Mouse (Mus musculus) MEL (cell line): ENCODE data around the gene Brpf3. TPM values are rescaled to one million over a fixed set of nuclear protein-coding genes. Genes with fewer than 3 reads are reported as not detected.

Experiments used
- DNase-seq: peaks from one replicate; pipeline ENCODE4 v3.0.0; 2011; ENCODE audit warnings: low read depth, low spot score
- H3K27ac ChIP-seq: 2 replicates; pipeline ENCODE4 v1.5.1; 2012; ENCODE audit warnings: low read depth, mild to moderate bottlenecking, control low read depth, low read length, moderate library complexity; ENCODE audit not compliant: control insufficient read depth
- H3K27me3 ChIP-seq, 2 experiments: fragments of 150-350 bp in 1 of 2; sonication (generic) in 1 of 2; 2 replicates each; pipeline ENCODE4 v1.6.1; 2012; ENCODE audit warnings: low read length in 2 of 2, mild to moderate bottlenecking in 2 of 2, improper control_type of control experiment in 1 of 2, moderate library complexity in 1 of 2; ENCODE audit not compliant: insufficient read depth in 2 of 2, control insufficient read depth in 1 of 2
- H3K36me3 ChIP-seq, 2 experiments: 2 replicates each; pipeline ENCODE4 v1.6.1; 2012 to 2014; ENCODE audit warnings: low read length in 2 of 2, improper control_type of control experiment in 1 of 2, inconsistent platforms in 1 of 2, mild to moderate bottlenecking in 1 of 2; ENCODE audit not compliant: insufficient read depth in 2 of 2, control insufficient read depth in 1 of 2
- H3K4me1 ChIP-seq, 2 experiments: fragments of 150-350 bp in 1 of 2; sonication (generic) in 1 of 2; 2 replicates each; pipeline ENCODE4 v1.6.1; 2012; ENCODE audit warnings: low read length in 2 of 2, improper control_type of control experiment in 1 of 2, mild to moderate bottlenecking in 1 of 2; ENCODE audit not compliant: insufficient read depth in 2 of 2, control insufficient read depth in 1 of 2
- H3K4me3 ChIP-seq, 2 experiments: fragments of 150-350 bp in 1 of 2; sonication (generic) in 1 of 2; 2 replicates each; pipeline ENCODE4 v1.5.1; 2012; ENCODE audit warnings: low read depth in 2 of 2, low read length in 2 of 2, mild to moderate bottlenecking in 2 of 2, moderate library complexity in 2 of 2, control low read depth in 1 of 2, improper control_type of control experiment in 1 of 2; ENCODE audit not compliant: control insufficient read depth in 1 of 2, insufficient read depth in 1 of 2
- H3K79me2 ChIP-seq: 2 replicates; pipeline ENCODE4 v1.6.1; 2012; ENCODE audit warnings: mild to moderate bottlenecking, low read length, moderate library complexity; ENCODE audit not compliant: control insufficient read depth, poor library complexity, insufficient read depth
- H3K9ac ChIP-seq: 2 replicates; pipeline ENCODE4 v1.6.1; 2012; ENCODE audit warnings: low read depth, mild to moderate bottlenecking, control low read depth, low read length, moderate library complexity; ENCODE audit not compliant: control insufficient read depth, poor library complexity, severe bottlenecking
- H3K9me3 ChIP-seq: fragments of 150-350 bp; sonication (generic); replicated peaks from 2 replicates; pipeline ENCODE4 v1.6.1; 2012; ENCODE audit warnings: mild to moderate bottlenecking, low read length, improper control_type of control experiment, moderate library complexity; ENCODE audit not compliant: insufficient read depth
- CHD1 ChIP-seq: IDR thresholded peaks from 2 replicates; pipeline ENCODE4 v1.6.1; 2012; ENCODE audit warnings: low read depth, mild to moderate bottlenecking, inconsistent platforms, low read length, improper control_type of control experiment
- CTCF ChIP-seq, 3 experiments: IDR thresholded peaks in 2 of 3; conservative IDR thresholded peaks in 1 of 3; 2 replicates each; pipeline ENCODE4 v1.5.1; 2011 to 2012; ENCODE audit warnings: low read length in 3 of 3, low read depth in 2 of 3, mild to moderate bottlenecking in 2 of 3, improper control_type of control experiment in 1 of 3, inconsistent platforms in 1 of 3, mixed read lengths in 1 of 3, moderate library complexity in 1 of 3; ENCODE audit not compliant: control insufficient read depth in 1 of 3, insufficient read depth in 1 of 3, poor library complexity in 1 of 3, severe bottlenecking in 1 of 3
- E2F4 ChIP-seq: IDR thresholded peaks from 2 replicates; pipeline ENCODE4 v1.6.1; 2011; ENCODE audit warnings: low read depth, low read length, improper control_type of control experiment, borderline replicate concordance
- ELF1 ChIP-seq: IDR thresholded peaks from 2 replicates; pipeline ENCODE4 v1.6.1; 2014; ENCODE audit warnings: low read depth, mild to moderate bottlenecking, inconsistent platforms, low read length, improper control_type of control experiment, moderate library complexity
- EP300 ChIP-seq, 2 experiments: IDR thresholded peaks; 2 replicates each; pipeline ENCODE4 v1.6.1; 2011; ENCODE audit warnings: improper control_type of control experiment in 2 of 2, low read length in 2 of 2, low read depth in 1 of 2, mild to moderate bottlenecking in 1 of 2
- ETS1 ChIP-seq: IDR thresholded peaks from 2 replicates; pipeline ENCODE4 v1.6.1; 2012; ENCODE audit warnings: low read depth, mild to moderate bottlenecking, inconsistent platforms, low read length, improper control_type of control experiment, moderate library complexity
- GATA1 ChIP-seq: IDR thresholded peaks from 2 replicates; pipeline ENCODE4 v1.6.1; 2011; ENCODE audit warnings: low read depth, low read length, improper control_type of control experiment
- KAT2A ChIP-seq: conservative IDR thresholded peaks from 2 replicates; pipeline ENCODE4 v1.6.1; 2012; ENCODE audit warnings: low read depth, low read length, improper control_type of control experiment, inconsistent platforms
- MAFK ChIP-seq: IDR thresholded peaks from 2 replicates; pipeline ENCODE4 v1.6.1; 2011; ENCODE audit warnings: low read depth, mild to moderate bottlenecking, low read length, improper control_type of control experiment, borderline replicate concordance
- MAX ChIP-seq: IDR thresholded peaks from 2 replicates; pipeline ENCODE4 v1.6.1; 2011; ENCODE audit warnings: low read length, improper control_type of control experiment
- MYB ChIP-seq: IDR thresholded peaks from 2 replicates; pipeline ENCODE4 v1.6.1; 2011; ENCODE audit warnings: mild to moderate bottlenecking, low read depth, low read length, improper control_type of control experiment
- MYC ChIP-seq: IDR thresholded peaks from 2 replicates; pipeline ENCODE4 v1.6.1; 2011; ENCODE audit warnings: low read depth, mild to moderate bottlenecking, low read length, improper control_type of control experiment, moderate library complexity
- NELFE ChIP-seq: IDR thresholded peaks from 2 replicates; pipeline ENCODE4 v1.6.1; 2011; ENCODE audit warnings: low read depth, low read length, improper control_type of control experiment
- NRF1 ChIP-seq: IDR thresholded peaks from 2 replicates; pipeline ENCODE4 v1.6.1; 2014; ENCODE audit warnings: low read depth, mild to moderate bottlenecking, inconsistent platforms, low read length, improper control_type of control experiment, moderate library complexity; ENCODE audit not compliant: poor library complexity, insufficient read depth, severe bottlenecking
- POLR2A ChIP-seq, 2 experiments: IDR thresholded peaks; 2 replicates each; pipeline ENCODE4 v1.6.1; 2011 to 2012; ENCODE audit warnings: low read length in 2 of 2, mild to moderate bottlenecking in 2 of 2, control low read depth in 1 of 2, improper control_type of control experiment in 1 of 2, low read depth in 1 of 2, moderate library complexity in 1 of 2; ENCODE audit not compliant: control insufficient read depth in 1 of 2, insufficient read depth in 1 of 2, poor library complexity in 1 of 2
- RAD21 ChIP-seq: IDR thresholded peaks from 2 replicates; pipeline ENCODE4 v1.6.1; 2011; ENCODE audit warnings: mild to moderate bottlenecking, low read depth, low read length, improper control_type of control experiment
- RCOR1 ChIP-seq: IDR thresholded peaks from 2 replicates; pipeline ENCODE4 v1.6.1; 2012; ENCODE audit warnings: low read depth, mild to moderate bottlenecking, inconsistent platforms, low read length, improper control_type of control experiment
- SIN3A ChIP-seq: IDR thresholded peaks from 2 replicates; pipeline ENCODE4 v1.6.1; 2012; ENCODE audit warnings: low read length, improper control_type of control experiment, inconsistent platforms
- SMC3 ChIP-seq: IDR thresholded peaks from 2 replicates; pipeline ENCODE4 v1.6.1; 2011; ENCODE audit warnings: low read depth, low read length, improper control_type of control experiment
- TAL1 ChIP-seq: IDR thresholded peaks from 2 replicates; pipeline ENCODE4 v1.6.1; 2012; ENCODE audit warnings: mild to moderate bottlenecking, inconsistent platforms, low read length, moderate library complexity, mixed read lengths
- ZC3H11A ChIP-seq: IDR thresholded peaks from 2 replicates; pipeline ENCODE4 v1.6.1; 2012; ENCODE audit warnings: low read depth, mild to moderate bottlenecking, inconsistent platforms, low read length, improper control_type of control experiment
- ZNF384 ChIP-seq: IDR thresholded peaks from 2 replicates; pipeline ENCODE4 v1.6.1; 2012; ENCODE audit warnings: low read depth, mild to moderate bottlenecking, inconsistent platforms, low read length, improper control_type of control experiment
- polyA plus RNA-seq, 2 experiments: library from polyadenylated mRNA; stranded (reverse) in 1 of 2; unstranded in 1 of 2; fragments of >175 nt in 1 of 2; fragments of >200 nt in 1 of 2; gene quantifications; 2 replicates each; pipeline versions ENCODE4 v1.2.1 to v1.2.4; 2012; ENCODE audit warnings: low replicate concordance in 2 of 2, low read depth in 1 of 2; ENCODE audit not compliant: insufficient read length in 2 of 2, insufficient read depth in 1 of 2, missing spikeins in 1 of 2
- total RNA-seq: library from RNA; depleted of rRNA; stranded (reverse); fragments of 300-350 nt; gene quantifications from 2 replicates; pipeline ENCODE4 v1.2.3, GENCODE M21; 2012

Brpf3 gene
- total and polyA plus RNA-seq, 3 experiments = 1.7 to 23.7 TPM; not detected in 1

DNA sequence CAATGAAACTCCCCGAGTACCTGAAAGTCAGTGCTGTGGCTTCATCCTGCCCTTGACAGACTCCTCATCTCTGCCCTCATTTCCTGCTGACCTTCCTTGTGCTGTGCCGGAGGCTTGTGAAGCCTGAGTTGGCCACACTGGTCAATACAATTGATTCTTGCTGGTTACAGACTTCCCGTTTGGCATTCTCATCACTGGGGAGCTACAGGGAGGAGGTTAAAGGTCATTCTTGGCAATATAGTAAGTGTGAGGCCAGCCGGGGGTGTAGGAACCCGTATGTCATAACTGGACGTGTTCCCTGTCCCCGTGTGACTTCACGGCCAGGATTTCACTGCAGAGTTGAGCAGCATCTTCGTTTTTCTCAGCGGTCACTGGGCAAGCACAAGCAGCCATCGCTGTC is 70.9 kb downstream of the Brpf3 start:
- no peak overlapping the region for H3K4me3 ChIP-seq
- no peaks in the 10 kb centered on the region for H3K79me2 ChIP-seq
- no peaks in the 10 kb centered on the region for H3K36me3 ChIP-seq
- no peak for TF ChIP-seq MAFK
- TF ChIP-seq CHD1 = no peak
- TF ChIP-seq KAT2A = no peak
- TF ChIP-seq SIN3A = no peak
- TF ChIP-seq ETS1 = no peak
- TF ChIP-seq MAX = no peak
- TF ChIP-seq NRF1 = no peak
- TF ChIP-seq EP300 (IDR thresholded peaks at IDR 0.05; ENCODE audit: low read depth in 1 of 2, low read length in 2 of 2) = no peak
- no peak for TF ChIP-seq CTCF (IDR thresholded peaks at IDR 0.05 in 2 of 3, conservative IDR thresholded peaks at IDR 0.05 in 1 of 3; ENCODE audit: control insufficient read depth in 1 of 3, insufficient read depth in 1 of 3, low read depth in 2 of 3, low read length in 3 of 3, poor library complexity in 1 of 3, severe bottlenecking in 1 of 3)
- TF ChIP-seq NELFE = no peak
- no peak for TF ChIP-seq MYB
- TF ChIP-seq SMC3 = no peak
- TF ChIP-seq ELF1 = no peak
- no peak for TF ChIP-seq TAL1
- TF ChIP-seq RAD21 = no peak
- TF ChIP-seq RCOR1 = no peak
- TF ChIP-seq E2F4 = no peak
- TF ChIP-seq ZNF384 = no peak
- peaks cover 0 to 6% of the 10 kb centered on the region in 2 experiments; a peak in 3 of 4 replicates for H3K27me3 ChIP-seq
- no peak overlapping the region for H3K27ac ChIP-seq
- H3K9ac ChIP-seq = no peak overlapping the region
- no peaks in the 10 kb centered on the region for H3K4me1 ChIP-seq
- H3K9me3 ChIP-seq = no peaks in the 10 kb centered on the region
- no peak for DNase-seq

DNA sequence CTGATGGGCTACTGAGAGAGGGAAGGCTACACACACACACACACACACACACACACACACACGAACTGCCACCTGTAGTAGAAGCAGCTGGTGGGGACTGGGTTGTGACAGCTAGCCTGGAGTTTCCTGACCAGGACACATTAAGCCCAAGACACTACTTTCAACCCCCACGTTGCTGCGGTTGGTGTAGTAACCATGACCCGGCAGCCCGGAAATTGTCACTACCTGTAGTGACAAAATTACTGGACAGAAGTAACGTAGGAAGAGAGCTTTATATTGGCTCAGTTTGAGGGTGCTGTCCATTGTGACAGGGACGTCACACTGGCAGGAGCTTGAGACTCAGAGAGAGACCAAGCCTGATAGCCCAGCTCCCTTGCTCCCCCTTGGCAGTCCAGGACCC is 71.4 kb downstream of the Brpf3 start:
- Histone ChIP-seq H3K27ac (no peak overlapping the region), H3K79me2 (no peaks in the 10 kb centered on the region), H3K4me1 (no peaks in the 10 kb centered on the region), H3K9me3 (no peaks in the 10 kb centered on the region), H3K9ac (no peak overlapping the region), H3K27me3 (peaks cover 0 to 6% of the 10 kb centered on the region in 2 experiments; a peak in 3 of 4 replicates), H3K4me3 (no peak overlapping the region), H3K36me3 (no peaks in the 10 kb centered on the region)
- DNase-seq = no peak
- no peak for TF ChIP-seq CHD1
- no peak for TF ChIP-seq NRF1
- no peak for TF ChIP-seq MYC
- TF ChIP-seq CTCF (IDR thresholded peaks at IDR 0.05 in 2 of 3, conservative IDR thresholded peaks at IDR 0.05 in 1 of 3; ENCODE audit: control insufficient read depth in 1 of 3, insufficient read depth in 1 of 3, low read depth in 2 of 3, low read length in 3 of 3, poor library complexity in 1 of 3, severe bottlenecking in 1 of 3) = no peak
- no peak for TF ChIP-seq GATA1
- TF ChIP-seq RAD21 = no peak
- no peak for TF ChIP-seq ZC3H11A
- no peak for TF ChIP-seq POLR2A (IDR thresholded peaks at IDR 0.05; ENCODE audit: control insufficient read depth in 1 of 2, insufficient read depth in 1 of 2, low read depth in 1 of 2, low read length in 2 of 2, poor library complexity in 1 of 2)
- TF ChIP-seq E2F4 = no peak
